Mouse (Mus musculus): ENCODE data around the gene Tnfaip3.
A peak's percentile ranks its signal among the peaks of the same experiment; 100 is the strongest.

Gene Tnfaip3

GRCm38 (mm10) chr10:19015257-19015862 lies at the start of gene Tnfaip3:
Tnfaip3 (minus strand) TSS chr10:19015657.
- DNase-seq, result peak; percentile 97

GRCm38 (mm10) chr10:19064651-19065601 lies 49.5 kb upstream of the Tnfaip3 start:
- no peak for DNase-seq

GRCm38 (mm10) chr10:19063670-19064069 lies 48.2 kb upstream of the Tnfaip3 start:
- no peak for DNase-seq

- DNase-seq, result no peak
These were observed 47.8 kb upstream of the Tnfaip3 start for GRCm38 (mm10) chr10:19063208-19063607.

- peak; percentile 62 for DNase-seq
These were observed 46.8 kb upstream of the Tnfaip3 start for GRCm38 (mm10) chr10:19062098-19062905.

- DNase-seq, result no peak
These were observed 45.7 kb upstream of the Tnfaip3 start for GRCm38 (mm10) chr10:19061201-19061600.

GRCm38 (mm10) chr10:19053524-19053923 lies 38.1 kb upstream of the Tnfaip3 start:
- DNase-seq, result no peak

- DNase-seq, result no peak
These were observed 30.5 kb upstream of the Tnfaip3 start for GRCm38 (mm10) chr10:19045986-19046385.

- no peak for DNase-seq
These were observed 29.5 kb upstream of the Tnfaip3 start for GRCm38 (mm10) chr10:19044765-19045516.

- peak; percentile 23 for DNase-seq
These were observed 28.2 kb upstream of the Tnfaip3 start for GRCm38 (mm10) chr10:19043529-19044262.

- no peak for DNase-seq
These were observed 24.7 kb upstream of the Tnfaip3 start for GRCm38 (mm10) chr10:19040147-19040546.

GRCm38 (mm10) chr10:19034764-19035163 lies 19.3 kb upstream of the Tnfaip3 start:
- DNase-seq, result peak; percentile 16

GRCm38 (mm10) chr10:19033696-19034095 lies 18.2 kb upstream of the Tnfaip3 start:
- DNase-seq, result peak; percentile 10

- no peak for DNase-seq
These were observed 16.4 kb upstream of the Tnfaip3 start for GRCm38 (mm10) chr10:19031875-19032274.

GRCm38 (mm10) chr10:19030628-19031027 lies 15.2 kb upstream of the Tnfaip3 start:
- no peak for DNase-seq

- no peak for DNase-seq
These were observed 11.3 kb upstream of the Tnfaip3 start for GRCm38 (mm10) chr10:19026710-19027109.

- no peak for DNase-seq
These were observed 8.9 kb upstream of the Tnfaip3 start for GRCm38 (mm10) chr10:19024353-19024752.

GRCm38 (mm10) chr10:19023622-19024326 lies 8.3 kb upstream of the Tnfaip3 start:
- DNase-seq, result no peak

GRCm38 (mm10) chr10:19022272-19022671 lies 6.8 kb upstream of the Tnfaip3 start:
- DNase-seq, result no peak

- no peak for DNase-seq
These were observed 1.5 kb upstream of the Tnfaip3 start for GRCm38 (mm10) chr10:19016823-19017471.
